Mouse (Mus musculus) spleen, adult 2 months (tissue): Measurements from ENCODE around the gene Anapc7. TPM values are rescaled to one million over a fixed set of nuclear protein-coding genes. Genes with fewer than 3 reads are reported as not detected.

Experiments
- DNase-seq, 2 experiments: peaks; one replicate each; pipeline versions ENCODE4 v3.0.0 to v3.0.0-alpha.2; 2012 to 2021; ENCODE audit warnings: low spot score in 2 of 2, low read depth in 1 of 2
- H3K27ac ChIP-seq: fragments of 200-500 bp; 2 replicates; pipeline ENCODE4 v1.5.1; 2012; ENCODE audit warnings: low read length, inconsistent platforms; ENCODE audit not compliant: insufficient read depth
- H3K27me3 ChIP-seq: fragments of 200-500 bp; 2 replicates; pipeline ENCODE4 v1.6.1; 2012; ENCODE audit warnings: mild to moderate bottlenecking, moderate library complexity, low read length, inconsistent platforms; ENCODE audit not compliant: control insufficient read depth, insufficient read depth
- H3K36me3 ChIP-seq: fragments of 200-500 bp; 2 replicates; pipeline ENCODE4 v1.6.1; 2012; ENCODE audit warnings: mild to moderate bottlenecking, low read length, inconsistent platforms; ENCODE audit not compliant: control insufficient read depth, insufficient read depth
- H3K4me1 ChIP-seq: fragments of 200-500 bp; 2 replicates; pipeline ENCODE4 v1.6.1; 2011; ENCODE audit warnings: inconsistent platforms; ENCODE audit not compliant: control insufficient read depth, insufficient read depth, insufficient read length
- H3K4me3 ChIP-seq: fragments of 200-500 bp; 2 replicates; pipeline ENCODE4 v1.5.1; 2011; ENCODE audit warnings: mild to moderate bottlenecking, inconsistent platforms; ENCODE audit not compliant: insufficient read depth, insufficient read length; ENCODE audit errors: extremely low read depth
- CTCF ChIP-seq: fragments of 200-500 bp; IDR thresholded peaks from 2 replicates; pipeline ENCODE4 v1.5.1; 2011; ENCODE audit warnings: mild to moderate bottlenecking, inconsistent platforms; ENCODE audit not compliant: insufficient read depth, insufficient read length, insufficient replicate concordance; ENCODE audit errors: extremely low read depth
- POLR2A ChIP-seq: fragments of 200-500 bp; IDR thresholded peaks from 2 replicates; pipeline ENCODE4 v1.6.1; 2011; ENCODE audit warnings: low read depth, low read length, inconsistent platforms
- WGBS: fragments of 180-500 bp; shearing (Covaris S2); methylation state at CpG from one replicate; pipeline ENCODE4 v1.1.7; 2018; 5-methylcytosine and 5-hydroxymethylcytosine counted together
- polyA plus RNA-seq: library from polyadenylated mRNA; depleted of rRNA; stranded (reverse); fragments of >200 nt; gene quantifications from 2 replicates; pipeline ENCODE4 v1.2.3, GENCODE M21; 2012

Gene Anapc7
- polyA plus RNA-seq, 1 experiment, result 18.0 TPM

DNA sequence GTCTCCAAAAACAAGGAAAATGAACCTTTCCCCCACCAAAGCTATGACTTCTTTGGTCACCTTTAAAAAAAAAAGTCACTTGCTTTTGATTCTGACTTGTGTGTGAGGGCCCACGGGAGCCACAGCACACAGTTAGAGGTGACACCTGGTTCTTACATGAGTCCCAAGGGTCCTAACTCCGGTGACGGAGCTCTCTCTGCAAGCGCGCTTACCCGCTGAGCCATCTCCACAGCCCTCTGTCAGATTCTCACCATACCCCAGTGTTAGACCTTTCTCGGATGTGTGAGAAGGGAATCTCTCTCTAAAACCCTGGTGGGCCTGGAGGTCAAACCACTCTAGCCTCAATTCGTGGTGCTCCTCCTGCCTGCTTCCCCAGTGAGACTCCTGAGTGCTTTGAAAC lies 24.0 kb upstream of the Anapc7 start:
- Histone ChIP-seq H3K27ac (peak overlapping the region; percentile 50), H3K4me3 (no peak overlapping the region), H3K4me1 (peaks cover 13% of the 10 kb centered on the region), H3K36me3 (peaks cover 17% of the 10 kb centered on the region), H3K27me3 (no peaks in the 10 kb centered on the region)
- TF ChIP-seq CTCF (no peak), POLR2A (no peak)
- DNase-seq, result no peak
- 26% methylated on average over 8 of the region's 8 CpGs for WGBS

GRCm38 (mm10) chr5:122399871-122400270 lies 21.6 kb upstream of the Anapc7 start:
- H3K27me3 ChIP-seq, result no peaks in the 10 kb centered on the region
- H3K4me1 ChIP-seq, result peaks cover 13% of the 10 kb centered on the region
- TF ChIP-seq POLR2A (no peak), CTCF (no peak)
- DNase-seq, result no peak
- H3K4me3 ChIP-seq, result no peak overlapping the region
- H3K36me3 ChIP-seq, result peaks cover 41% of the 10 kb centered on the region
- WGBS, result 83% methylated on average over 8 of the region's 8 CpGs
- no peak overlapping the region for H3K27ac ChIP-seq

- Histone ChIP-seq H3K36me3 (peaks cover 50% of the 10 kb centered on the region), H3K27ac (no peak overlapping the region), H3K4me1 (peaks cover 13% of the 10 kb centered on the region), H3K27me3 (no peaks in the 10 kb centered on the region), H3K4me3 (no peak overlapping the region)
- TF ChIP-seq CTCF (no peak), POLR2A (no peak)
- DNase-seq, result no peak
- 61% methylated on average over 18 of the region's 18 CpGs for whole genome bisulfite sequencing
These were observed 20.7 kb upstream of the Anapc7 start for GRCm38 (mm10) chr5:122400628-122401302.

- H3K4me1 ChIP-seq, result peaks cover 13% of the 10 kb centered on the region
- H3K27me3 ChIP-seq, result no peaks in the 10 kb centered on the region
- 40% methylated on average over 8 of the region's 8 CpGs for WGBS
- H3K27ac ChIP-seq, result no peak overlapping the region
- peaks cover 52% of the 10 kb centered on the region for H3K36me3 ChIP-seq
- peak in 1 of 2 experiments; percentile 54 for DNase-seq
- peak; percentile 87 for TF ChIP-seq CTCF
- TF ChIP-seq POLR2A, result no peak
- no peak overlapping the region for H3K4me3 ChIP-seq
These were observed 20.2 kb upstream of the Anapc7 start for GRCm38 (mm10) chr5:122401303-122401640.

- no peak overlapping the region for H3K27ac ChIP-seq
- no peak overlapping the region for H3K4me3 ChIP-seq
- no peak for DNase-seq
- H3K36me3 ChIP-seq, result peaks cover 53% of the 10 kb centered on the region
- WGBS, result 96% methylated on average over 13 of the region's 13 CpGs
- H3K4me1 ChIP-seq, result peaks cover 6% of the 10 kb centered on the region; the same call in 1 of the 2 replicates
- H3K27me3 ChIP-seq, result no peaks in the 10 kb centered on the region
- TF ChIP-seq POLR2A, result no peak
- no peak for TF ChIP-seq CTCF
These were observed 19.3 kb upstream of the Anapc7 start for GRCm38 (mm10) chr5:122402160-122402559.

DNA sequence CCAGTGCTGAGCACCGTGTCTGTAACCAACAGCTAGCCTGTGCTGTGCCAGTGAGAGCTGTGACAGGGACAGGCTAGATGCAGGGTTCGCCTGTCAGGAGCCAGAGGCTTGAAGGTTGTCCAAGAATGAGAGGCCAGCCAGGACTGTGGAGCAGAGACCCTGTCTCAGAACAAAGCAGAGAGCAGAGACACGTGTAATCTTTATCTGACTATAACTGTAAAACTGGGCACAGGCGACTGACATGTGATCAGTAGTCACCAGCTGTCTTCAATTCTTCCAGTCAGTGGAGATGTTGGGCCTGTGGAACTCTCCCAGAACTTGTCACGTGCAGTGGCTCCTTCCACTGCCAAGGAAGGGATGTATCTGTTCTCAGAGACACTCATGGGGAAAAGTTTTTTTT lies 18.7 kb upstream of the Anapc7 start:
- H3K36me3 ChIP-seq, result peaks cover 52% of the 10 kb centered on the region
- WGBS, result 90% methylated on average over 5 of the region's 5 CpGs
- no peak overlapping the region for H3K4me3 ChIP-seq
- no peaks in the 10 kb centered on the region; the same call in 1 of the 2 replicates for H3K4me1 ChIP-seq
- no peaks in the 10 kb centered on the region for H3K27me3 ChIP-seq
- no peak overlapping the region for H3K27ac ChIP-seq
- TF ChIP-seq CTCF (no peak), POLR2A (no peak)
- no peak for DNase-seq

GRCm38 (mm10) chr5:122403362-122403761 lies 18.1 kb upstream of the Anapc7 start:
- 92% methylated on average over 12 of the region's 12 CpGs for WGBS
- Histone ChIP-seq H3K4me1 (no peaks in the 10 kb centered on the region), H3K36me3 (peaks cover 52% of the 10 kb centered on the region), H3K4me3 (no peak overlapping the region), H3K27ac (no peak overlapping the region), H3K27me3 (no peaks in the 10 kb centered on the region)
- TF ChIP-seq CTCF (no peak), POLR2A (no peak)
- DNase-seq, result no peak
